In the genomic region with DNA sequence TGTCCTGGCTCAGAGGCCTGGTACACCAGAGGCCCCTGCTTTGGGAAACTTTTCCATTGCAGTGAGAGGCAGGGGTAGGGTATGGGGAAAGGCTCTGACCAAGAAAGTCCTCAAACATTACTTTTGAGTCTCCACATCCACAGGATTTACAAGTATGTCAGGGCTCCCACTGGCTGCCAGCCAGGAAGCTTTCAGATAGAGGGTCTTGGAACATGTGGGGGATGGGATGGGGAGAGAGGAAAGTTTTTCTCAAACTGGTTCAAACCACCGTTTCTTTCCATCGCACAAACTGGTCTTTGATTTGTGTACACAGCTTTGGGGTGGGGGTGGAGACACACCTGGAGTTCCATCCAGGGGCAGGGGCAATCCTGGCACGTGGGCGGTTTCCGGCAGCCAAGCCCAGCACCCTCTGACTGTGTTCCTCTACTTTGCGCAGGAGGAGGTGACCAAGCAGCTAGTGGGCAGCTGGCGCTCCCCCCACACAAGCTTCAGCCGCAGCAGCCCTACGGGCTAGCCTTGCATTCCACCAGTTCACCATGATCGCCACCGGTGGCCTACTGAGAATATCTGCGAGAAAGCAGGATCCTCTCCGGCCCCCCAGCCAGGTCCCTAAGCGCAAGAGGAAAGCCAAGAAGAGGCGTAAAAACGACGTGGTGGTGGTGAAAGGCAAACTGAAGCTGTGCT, we compare ENCODE assay signal across 11 mouse cellular contexts. TPM values are rescaled to one million over a fixed set of nuclear protein-coding genes. Genes with fewer than 3 reads are reported as not detected.
DNase-seq lines count a peak whose midpoint lies in the region; ATAC-seq and TF ChIP-seq lines count a peak whose summit lies in the region.
"Had no signal": no experiment of that assay in that cellular context is flagged by ENCODE, and none has a peak within 500 bp of the region (broad histone marks: within the 10 kb centered on the region; RNA-seq: fewer than 3 reads in every experiment).

No protein-coding gene starts in this region.

- TF ChIP-seq EP300 in heart, adult 2 months (IDR thresholded peaks at IDR 0.05; ENCODE audit: insufficient read depth, low read depth, low read length): no peak

- no peak for TF ChIP-seq CTCF in heart, adult 2 months (IDR thresholded peaks at IDR 0.05)
- TF ChIP-seq CTCF in thymus, adult 2 months (IDR thresholded peaks at IDR 0.05; ENCODE audit: borderline replicate concordance, control insufficient read depth, extremely low read depth, insufficient read depth, low read length, poor library complexity): no peak

- no peak overlapping the region for H3K27ac ChIP-seq in heart, embryonic 13.5 days (replicated peaks)
- H3K27ac ChIP-seq in heart, adult 2 months: no peak overlapping the region
- no peak overlapping the region for H3K27ac ChIP-seq in limb, embryonic 10.5 days
- no peak overlapping the region for H3K27ac ChIP-seq in thymus, adult 2 months (ENCODE audit: control insufficient read depth, insufficient read depth, low read length)
- H3K27ac ChIP-seq: liver, embryonic 14.5 days had no signal

- H3K9ac ChIP-seq in heart, embryonic 13.5 days: 0 out of 2 replicates have a peak overlapping the region, but pooled peaks have one; percentile 76
- no peak overlapping the region for H3K9ac ChIP-seq in heart, adult 2 months (ENCODE audit: low read depth, low read length)
- H3K9ac ChIP-seq: liver, embryonic 14.5 days had no signal

- H3K36me3 ChIP-seq in heart, embryonic 13.5 days: no peaks in the 10 kb centered on the region
- no peaks in the 10 kb centered on the region for H3K36me3 ChIP-seq in heart, adult 2 months (ENCODE audit: control insufficient read depth, insufficient read depth, low read length)
- H3K36me3 ChIP-seq in limb, embryonic 10.5 days: no peaks in the 10 kb centered on the region
- H3K36me3 ChIP-seq in thymus, adult 2 months (ENCODE audit: control insufficient read depth, insufficient read depth, low read length): no peaks in the 10 kb centered on the region

- TF ChIP-seq POLR2A in heart, adult 2 months (IDR thresholded peaks at IDR 0.05; ENCODE audit: insufficient read depth, low read depth, low read length): no peak
- no peak for TF ChIP-seq POLR2A in thymus, adult 2 months (IDR thresholded peaks at IDR 0.05; ENCODE audit: control insufficient read depth, extremely low read depth, insufficient read depth, low read length, poor library complexity)

- peaks cover 93% of the 10 kb centered on the region for H3K27me3 ChIP-seq in heart, embryonic 13.5 days (replicated peaks)
- H3K27me3 ChIP-seq in heart, adult 2 months (ENCODE audit: control insufficient read depth, insufficient read depth, low read length): peaks cover 21% of the 10 kb centered on the region
- peaks cover 89% of the 10 kb centered on the region for H3K27me3 ChIP-seq in limb, embryonic 10.5 days (ENCODE audit: low read depth, poor library complexity, severe bottlenecking)
- H3K27me3 ChIP-seq in thymus, adult 2 months (ENCODE audit: control insufficient read depth, insufficient read depth, low read length): peaks cover 6% of the 10 kb centered on the region; the same call in 1 of the 2 replicates

- intact Hi-C loops in heart, adult 2 months (cut with DNase I): no loop called here

- no peaks in the 10 kb centered on the region for H3K9me3 ChIP-seq in heart, embryonic 13.5 days
- no peaks in the 10 kb centered on the region for H3K9me3 ChIP-seq in limb, embryonic 10.5 days (replicated peaks)

- ATAC-seq in heart, embryonic 13.5 days (ENCODE audit: extremely low read depth, insufficient number of reproducible peaks, low FRiP score, low TSS enrichment): no peak
- ATAC-seq in granulocyte monocyte progenitor cell, adult 5-6 weeks (replicated peaks; ENCODE audit: poor library complexity, severe bottlenecking): no peak

- H3K79me2 ChIP-seq in heart, adult 2 months (replicated peaks; ENCODE audit: control insufficient read depth, insufficient read depth, low read length): no peaks in the 10 kb centered on the region

- 11% methylated on average over 17 of the region's 17 CpGs for WGBS in heart, embryonic 13.5 days
- WGBS in heart, adult 2 months: 15% methylated on average over 17 of the region's 17 CpGs
- 12% methylated on average over 17 of the region's 17 CpGs for WGBS in limb, embryonic 10.5 days
- 18% methylated on average over 17 of the region's 17 CpGs for WGBS in thymus, adult 2 months

- peak overlapping the region; percentile 98 for H3K4me2 ChIP-seq in heart, embryonic 13.5 days

- DNase-seq in heart, adult 2 months: no peak
- peak; percentile 25 for DNase-seq in right cerebral cortex, adult 18-20 months
- no peak for DNase-seq in right cerebral cortex, adult 2 months (ENCODE audit: low spot score in 2 of 2)
- peak; percentile 40 for DNase-seq in limb, embryonic 10.5 days (ENCODE audit: low spot score)
- peak; percentile 30 for DNase-seq in right cerebral cortex, postnatal 4 days
- no peak for DNase-seq in thymus, adult 2 months
- DNase-seq: adrenal gland, postnatal 25 days had no signal

- H3K4me3 ChIP-seq in heart, embryonic 13.5 days: peak overlapping the region; percentile 65
- no peak overlapping the region for H3K4me3 ChIP-seq in heart, adult 2 months
- peak overlapping the region; percentile 60; the same call in 1 of the 2 replicates for H3K4me3 ChIP-seq in limb, embryonic 10.5 days
- H3K4me3 ChIP-seq in thymus, adult 2 months (ENCODE audit: control insufficient read depth, insufficient read depth, low read length): no peak overlapping the region
- H3K4me3 ChIP-seq: erythroblast, embryonic 14.5 days had no signal

- peaks cover 39% of the 10 kb centered on the region for H3K4me1 ChIP-seq in heart, embryonic 13.5 days
- H3K4me1 ChIP-seq in heart, adult 2 months (ENCODE audit: control insufficient read depth, insufficient read depth, low read length): peaks cover 2% of the 10 kb centered on the region; the same call in 1 of the 2 replicates
- H3K4me1 ChIP-seq in limb, embryonic 10.5 days: peaks cover 38% of the 10 kb centered on the region
- no peaks in the 10 kb centered on the region for H3K4me1 ChIP-seq in thymus, adult 2 months (replicated peaks; ENCODE audit: control insufficient read depth, insufficient read depth, low read length)

RNA-seq across cellular contexts. Expression of gene Tmem200c, which starts 13.6 kb away (rescaled TPM):
- polyA plus RNA-seq in heart, embryonic 13.5 days (2015; fragmentation: Nextera tagmentation; extraction: Ambion mirVana): 0.04 and 0.09 TPM in 2 replicates
- under 1 TPM in 1 of 2 experiments, not detected in 1; 0.23 TPM for total RNA-seq in heart, adult 2 months (2021)
- 0.02 and 0.09 TPM in 2 replicates for polyA plus RNA-seq in heart, adult 2 months (2012; rRNA removed)
- polyA plus RNA-seq in limb, embryonic 10.5 days (2016; fragmentation: Nextera tagmentation; extraction: Ambion mirVana): 0.45 and 0.48 TPM in 2 replicates
- not detected in 2 replicates for total RNA-seq in granulocyte monocyte progenitor cell, adult 5-6 weeks (2014; fragmentation: Nextera tagmentation)
- total RNA-seq in granulocyte monocyte progenitor cell, adult 5-6 weeks (2017): not detected in 2 replicates
- polyA plus RNA-seq in thymus, adult 2 months (2012; rRNA removed): 0.15 TPM in 2 replicates
- polyA plus RNA-seq: erythroblast, embryonic 14.5 days; liver, embryonic 14.5 days had no signal

Comparison
In these comparisons a context has a peak if more than half of its experiments do, and no peak if none do; other contexts are left out.
1. H3K4me3 ChIP-seq: peak in heart, embryonic 13.5 days (single experiment) and limb, embryonic 10.5 days (single experiment); none in heart, adult 2 months (single experiment) and thymus, adult 2 months (single experiment).
2. DNase-seq: peak in right cerebral cortex, adult 18-20 months (single experiment), limb, embryonic 10.5 days (single experiment) and right cerebral cortex, postnatal 4 days (single experiment); none in heart, adult 2 months (0 of 2), right cerebral cortex, adult 2 months (0 of 2) and thymus, adult 2 months (single experiment).